Comparison of ENCODE assay signal across 8 mouse cellular contexts in the genomic region with DNA sequence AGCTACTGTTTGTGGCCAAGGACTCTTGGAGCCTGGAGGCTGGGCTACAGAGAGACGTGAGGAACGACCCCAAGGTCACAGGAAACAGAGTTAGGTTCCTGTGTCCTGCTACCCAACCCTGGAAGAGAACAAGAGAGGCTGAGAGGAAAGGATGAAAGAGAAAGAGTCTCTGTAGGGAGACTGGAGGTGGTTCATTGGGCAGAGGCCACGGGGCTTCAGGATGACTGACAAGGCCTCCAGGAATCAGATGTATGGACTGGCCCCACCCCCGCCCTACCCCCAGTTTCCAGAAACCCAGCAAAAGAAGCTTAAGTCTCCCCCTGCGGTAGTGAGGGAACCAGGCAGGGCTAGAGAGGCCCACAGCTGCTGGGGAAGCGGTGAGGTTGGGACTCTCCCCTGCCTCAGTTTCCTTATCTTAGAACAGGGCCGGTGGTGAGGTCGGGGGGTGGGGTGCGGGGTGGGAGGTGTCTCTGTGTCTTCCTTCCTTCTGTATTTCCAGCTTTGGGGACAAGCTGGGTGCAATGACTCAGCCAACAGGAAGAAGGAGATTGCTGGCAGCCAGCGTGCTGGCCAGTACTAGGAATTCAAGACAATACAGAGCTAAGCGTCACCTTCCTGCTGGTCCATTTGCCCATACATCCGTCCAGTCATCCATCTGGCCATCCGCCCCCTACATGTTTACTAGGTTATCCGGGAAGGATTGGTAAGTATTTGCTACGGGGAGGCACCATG. TPM values are rescaled to one million over a fixed set of nuclear protein-coding genes. Genes with fewer than 3 reads are reported as not detected.
DNase-seq lines count a peak whose midpoint lies in the region; TF ChIP-seq lines count a peak whose summit lies in the region.

No protein-coding gene starts in this region.

- H3K27ac ChIP-seq in CH12.LX (ENCODE audit: insufficient read depth, low read depth): no peak overlapping the region
- H3K27ac ChIP-seq in bone marrow macrophage, adult 2 months (ENCODE audit: insufficient read depth, low read depth, low read length): peak overlapping the region; percentile 93

- H3K9me3 ChIP-seq in CH12.LX (replicated peaks; ENCODE audit: low read length): no peaks in the 10 kb centered on the region

- no peaks in the 10 kb centered on the region for H3K79me2 ChIP-seq in CH12.LX (replicated peaks; ENCODE audit: control insufficient read depth, extremely low read depth, insufficient read depth, poor library complexity, severe bottlenecking)

- H3K9ac ChIP-seq in CH12.LX (ENCODE audit: insufficient read depth, low read depth): no peak overlapping the region

- no peak overlapping the region for H3K4me3 ChIP-seq in CH12.LX (replicated peaks in 1 of 3; ENCODE audit: low read depth in 2 of 3, low read length in 2 of 3, poor library complexity in 1 of 3)
- H3K4me3 ChIP-seq in bone marrow macrophage, adult 2 months (ENCODE audit: insufficient read depth, low read length): peak overlapping the region; percentile 56

- TF ChIP-seq EP300 in CH12.LX (IDR thresholded peaks at IDR 0.05; ENCODE audit: low read length): no peak

- H3K36me3 ChIP-seq in CH12.LX (replicated peaks in 1 of 2; ENCODE audit: control insufficient read depth in 1 of 2, insufficient read depth in 1 of 2, low read length in 1 of 2): no peaks in the 10 kb centered on the region

- dilution Hi-C loops in CH12.LX (cut with MboI; ENCODE audit: extremely low pct_ligation_motif_present, extremely low pct_unique_long_range_greater_than_20kb, low sequenced_read_pairs): no loop called here

- TF ChIP-seq RAD21 in CH12.LX (IDR thresholded peaks at IDR 0.05; ENCODE audit: low read depth, low read length): no peak

- DNase-seq in CH12.LX (ENCODE audit: extremely low read depth): peak; percentile 56
- DNase-seq in heart, adult 18-20 months: peak; percentile 67 to 82
- DNase-seq in kidney, adult 18-20 months: peak; percentile 55
- DNase-seq in lung, postnatal 14 days: peak; percentile 61
- DNase-seq in cerebellum, postnatal 4 days (ENCODE audit: low spot score in 2 of 2): no peak
- DNase-seq in cerebellum, adult 8-10 months: no peak
- no peak for DNase-seq in frontal cortex, postnatal 14 days (ENCODE audit: low spot score in 2 of 2)

- no peak for TF ChIP-seq POLR2A in CH12.LX (IDR thresholded peaks at IDR 0.05; ENCODE audit: low read depth, low read length)
- no peak for TF ChIP-seq POLR2A in bone marrow macrophage, adult 2 months (IDR thresholded peaks at IDR 0.05; ENCODE audit: borderline replicate concordance, low read depth, low read length)

- peaks cover 14% of the 10 kb centered on the region for H3K27me3 ChIP-seq in CH12.LX (replicated peaks)

- TF ChIP-seq CTCF in CH12.LX (conservative IDR thresholded peaks at IDR 0.05 in 1 of 2, IDR thresholded peaks at IDR 0.05 in 1 of 2; ENCODE audit: low read depth in 2 of 2, low read length in 2 of 2): no peak
- TF ChIP-seq CTCF in bone marrow macrophage, adult 2 months (IDR thresholded peaks at IDR 0.05; ENCODE audit: low read depth, low read length): no peak

- peaks cover 14 to 57% of the 10 kb centered on the region in 2 experiments for H3K4me1 ChIP-seq in CH12.LX (ENCODE audit: control insufficient read depth in 1 of 2, insufficient read depth in 2 of 2)
- peaks cover 17% of the 10 kb centered on the region for H3K4me1 ChIP-seq in bone marrow macrophage, adult 2 months (ENCODE audit: control insufficient read depth, insufficient read depth, low read length)

- in situ Hi-C loops in CH12.LX (cut with MboI; ENCODE audit: low pct_ligation_motif_present, low pct_unique_long_range_greater_than_20kb, low sequenced_read_pairs): no loop called here

- H3K4me2 ChIP-seq in CH12.LX (ENCODE audit: insufficient read depth, low read depth, poor library complexity, severe bottlenecking): no peak overlapping the region

TF ChIP-seq in CH12.LX, 34 proteins besides CTCF, POLR2A, EP300 and RAD21:
- TF ChIP-seq ETS1 (conservative IDR thresholded peaks at IDR 0.05; ENCODE audit: low read depth, low read length) (0 out of 2 replicates have a peak, but pooled peaks have one; percentile 14), MAZ (IDR thresholded peaks at IDR 0.05; ENCODE audit: low read depth, low read length) (no peak), USF1 (IDR thresholded peaks at IDR 0.05; ENCODE audit: low read depth, low read length) (no peak), GABPA (IDR thresholded peaks at IDR 0.05; ENCODE audit: insufficient replicate concordance, low read depth, low read length) (no peak), TBP (conservative IDR thresholded peaks at IDR 0.05; ENCODE audit: low read depth, low read length) (no peak)
TF ChIP-seq in CH12.LX: peak in this region for 1.

RNA-seq across cellular contexts. Expression of gene 1700001O22Rik, which starts 30.7 kb away (rescaled TPM):
- total RNA-seq in CH12.LX (2012; rRNA removed) (not detected in 2 replicates), CH12.LX (2014; rRNA removed) (not detected in 2 replicates)
- polyA plus RNA-seq in CH12.LX (2012; ENCODE audit: insufficient read length, low read depth): not detected in 2 replicates
- polyA plus RNA-seq in bone marrow macrophage, adult 2 months (2012; ENCODE audit: insufficient read depth, insufficient read length, missing spikeins): not detected in 2 replicates
- under 1 TPM; 0.49 to 0.74 TPM for total RNA-seq in heart, adult 18-20 months (2021)

RNA-seq across cellular contexts. Expression of gene Ntmt1, which starts 34.9 kb away (rescaled TPM):
- 66.1 and 71.4 TPM in 2 replicates for total RNA-seq in CH12.LX (2012; rRNA removed)
- total RNA-seq in CH12.LX (2014; rRNA removed): 50.4 and 51.4 TPM in 2 replicates
- 43.3 and 47.9 TPM in 2 replicates for polyA plus RNA-seq in CH12.LX (2012; ENCODE audit: insufficient read length, low read depth)
- 7.4 and 9.3 TPM in 2 replicates for polyA plus RNA-seq in bone marrow macrophage, adult 2 months (2012; ENCODE audit: insufficient read depth, insufficient read length, missing spikeins)
- total RNA-seq in heart, adult 18-20 months (2021): 10 to 100 TPM; 22.6 to 29.2 TPM

RNA-seq across cellular contexts. Expression of gene Asb6, which starts 57.4 kb away (rescaled TPM):
- total RNA-seq in CH12.LX (2012; rRNA removed) (23.7 and 31.4 TPM in 2 replicates), CH12.LX (2014; rRNA removed) (21.9 and 22.6 TPM in 2 replicates)
- polyA plus RNA-seq in CH12.LX (2012; ENCODE audit: insufficient read length, low read depth): 30.0 and 31.1 TPM in 2 replicates
- polyA plus RNA-seq in bone marrow macrophage, adult 2 months (2012; ENCODE audit: insufficient read depth, insufficient read length, missing spikeins): 19.2 and 19.6 TPM in 2 replicates
- total RNA-seq in heart, adult 18-20 months (2021): 1 to 10 TPM; 6.6 to 7.4 TPM

Comparison
In these comparisons a context has a peak if more than half of its experiments do, and no peak if none do; other contexts are left out.
1. DNase-seq: peak in CH12.LX (single experiment), heart, adult 18-20 months (2 of 2), kidney, adult 18-20 months (single experiment) and lung, postnatal 14 days (single experiment); none in cerebellum, postnatal 4 days (0 of 2), cerebellum, adult 8-10 months (single experiment) and frontal cortex, postnatal 14 days (0 of 2).